Mouse (Mus musculus) kidney, adult 2 months (tissue): ENCODE results near the gene E430018J23Rik.
"Not testable (repeated sequence)": the region's sequence is repeated elsewhere in the genome, so short reads cannot be mapped to it uniquely, and the experiment has no call there.

Experiments used
- CTCF ChIP-seq: fragments of 200-500 bp; conservative IDR thresholded peaks from 2 replicates; pipeline ENCODE4 v1.5.1; 2011; ENCODE audit warnings: low read depth, mild to moderate bottlenecking, control low read depth, low read length, moderate library complexity, mixed read lengths; ENCODE audit not compliant: insufficient read depth, insufficient read length
- POLR2A ChIP-seq: fragments of 200-500 bp; IDR thresholded peaks from one replicate; pipeline ENCODE4 v1.6.1; 2011; ENCODE audit warnings: low read depth, low read length, control low read depth

DNA sequence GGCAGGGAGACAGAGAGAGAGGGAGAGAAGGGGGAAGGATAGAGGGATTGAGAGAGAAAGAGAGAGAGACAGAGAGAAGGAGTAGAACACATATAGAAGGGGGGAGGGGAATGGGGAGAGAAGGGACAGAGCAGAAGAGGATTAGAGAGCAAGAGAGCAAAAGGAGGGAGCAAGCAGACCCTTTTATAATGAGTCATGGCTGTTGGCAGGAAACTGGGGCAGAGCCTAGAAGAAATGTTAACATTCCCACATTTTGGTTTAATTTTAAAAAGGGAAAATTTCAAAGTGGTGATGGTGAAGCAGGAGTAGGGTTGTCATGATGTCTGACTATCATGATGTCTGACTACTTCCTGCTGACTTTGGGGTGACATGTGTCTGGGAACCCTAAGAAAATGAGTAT lies 5.2 kb downstream of the E430018J23Rik start:
- TF ChIP-seq CTCF, POLR2A: not testable (repeated sequence)
